Mouse (Mus musculus) heart, adult 2 months (tissue): ENCODE data around the gene Trafd1.

ENCODE experiments used
- CTCF ChIP-seq: fragments of 200-600 bp; IDR thresholded peaks from 2 replicates; pipeline ENCODE4 v1.8.1; 2022; ENCODE audit warnings: antibody characterized with exemption, mild to moderate bottlenecking, moderate library complexity
- EP300 ChIP-seq: fragments of 200-500 bp; IDR thresholded peaks from 2 replicates; pipeline ENCODE4 v1.6.1; 2011; ENCODE audit warnings: low read depth, low read length, control low read depth; ENCODE audit not compliant: insufficient read depth
- POLR2A ChIP-seq: fragments of 200-500 bp; IDR thresholded peaks from 2 replicates; pipeline ENCODE4 v1.6.1; 2011; ENCODE audit warnings: mild to moderate bottlenecking, low read depth, low read length, control low read depth; ENCODE audit not compliant: insufficient read depth

DNA sequence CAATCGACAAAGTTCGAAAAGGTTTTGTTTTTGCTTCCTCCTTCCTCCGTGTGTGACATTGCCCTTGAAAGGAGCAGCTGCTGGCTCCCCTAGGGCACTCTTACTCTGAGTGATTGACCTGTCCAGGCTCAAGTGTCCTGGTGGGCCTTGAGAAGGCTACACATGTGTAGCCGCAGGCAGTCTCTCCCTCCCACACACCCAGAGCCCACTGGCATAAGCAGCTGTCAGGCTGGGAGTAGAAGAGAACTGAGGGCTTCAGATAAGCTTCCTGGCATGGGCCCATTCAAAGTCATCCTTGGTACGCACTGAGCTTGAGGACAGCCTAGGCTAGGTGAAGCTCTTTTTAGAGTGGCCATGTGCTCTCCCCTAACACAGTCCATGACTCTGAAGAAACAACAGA is 51.0 kb downstream of the Trafd1 start:
- no peak for TF ChIP-seq CTCF
- no peak for TF ChIP-seq POLR2A
- TF ChIP-seq EP300: no peak
